Mouse (Mus musculus) left cerebral cortex, postnatal 10 days (tissue): Measurements from ENCODE around the gene Lhfp. TPM values are rescaled to one million over a fixed set of nuclear protein-coding genes. Genes with fewer than 3 reads are reported as not detected.

Experiments
- DNase-seq, 2 experiments: peaks; one replicate each; pipeline ENCODE4 v3.0.0; 2021 to 2022; ENCODE audit warnings: low spot score in 2 of 2, mixed read lengths in 1 of 2; ENCODE audit errors: extremely low spot score in 1 of 2
- intact Hi-C: fragments of 180-260 bp; cut with DNase I; formaldehyde crosslinking; loops from one replicate; pipeline ENCODE4 v1.15.1; 2025
- total RNA-seq, 2 experiments: library from RNA; stranded (reverse); gene quantifications; 2 replicates each; pipeline ENCODE4 v1.2.3; 2021

Lhfp gene
- total RNA-seq, 2 experiments from 2014 or later: 39.1 to 43.8 TPM

DNA sequence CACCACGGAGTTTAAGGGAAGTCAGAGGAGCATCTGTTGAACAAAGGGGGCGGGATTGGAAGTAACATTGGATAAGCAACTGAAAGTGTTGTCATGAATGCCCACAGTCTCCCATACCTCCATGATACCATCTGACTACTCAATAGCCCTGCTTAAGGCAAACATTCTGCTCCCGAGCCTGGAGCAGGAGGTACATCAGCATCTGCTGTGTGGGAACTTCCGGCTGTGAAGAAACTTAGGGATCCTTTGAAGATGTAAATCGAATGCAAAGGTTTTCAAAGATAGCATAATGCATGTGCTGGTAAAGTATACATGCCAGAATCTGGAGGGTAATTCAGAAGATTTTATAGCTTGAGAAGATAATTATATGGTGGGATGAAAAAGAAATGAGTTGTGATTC, 2.4 kb upstream of the Lhfp start:
- intact Hi-C loops: no loop called here
- DNase-seq: no peak

DNA sequence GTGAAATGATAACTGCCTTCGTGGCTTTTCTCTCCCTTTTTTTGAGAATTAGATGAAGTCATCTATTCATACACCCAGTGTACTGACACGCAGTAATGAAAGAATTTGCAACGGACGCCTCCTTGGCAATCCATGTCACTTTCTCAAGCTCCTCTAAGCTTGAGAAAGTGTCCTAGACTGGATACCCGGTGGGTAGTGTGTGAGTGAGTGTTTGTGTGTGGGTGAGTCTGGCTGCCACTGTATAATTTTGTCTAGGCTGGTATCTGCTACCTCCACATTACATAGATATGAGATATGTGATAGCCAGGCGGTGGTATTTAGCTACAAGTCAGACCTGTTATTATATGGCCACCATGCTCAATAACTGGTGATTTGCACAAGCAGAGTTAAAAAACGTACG, 1.6 kb upstream of the Lhfp start:
- intact Hi-C loops: loop anchor here (5.0 to 10.0 kb wide), 2 partner anchors 205 to 288 kb away; no protein-coding TSS in a partner anchor
- DNase-seq: no peak

DNA sequence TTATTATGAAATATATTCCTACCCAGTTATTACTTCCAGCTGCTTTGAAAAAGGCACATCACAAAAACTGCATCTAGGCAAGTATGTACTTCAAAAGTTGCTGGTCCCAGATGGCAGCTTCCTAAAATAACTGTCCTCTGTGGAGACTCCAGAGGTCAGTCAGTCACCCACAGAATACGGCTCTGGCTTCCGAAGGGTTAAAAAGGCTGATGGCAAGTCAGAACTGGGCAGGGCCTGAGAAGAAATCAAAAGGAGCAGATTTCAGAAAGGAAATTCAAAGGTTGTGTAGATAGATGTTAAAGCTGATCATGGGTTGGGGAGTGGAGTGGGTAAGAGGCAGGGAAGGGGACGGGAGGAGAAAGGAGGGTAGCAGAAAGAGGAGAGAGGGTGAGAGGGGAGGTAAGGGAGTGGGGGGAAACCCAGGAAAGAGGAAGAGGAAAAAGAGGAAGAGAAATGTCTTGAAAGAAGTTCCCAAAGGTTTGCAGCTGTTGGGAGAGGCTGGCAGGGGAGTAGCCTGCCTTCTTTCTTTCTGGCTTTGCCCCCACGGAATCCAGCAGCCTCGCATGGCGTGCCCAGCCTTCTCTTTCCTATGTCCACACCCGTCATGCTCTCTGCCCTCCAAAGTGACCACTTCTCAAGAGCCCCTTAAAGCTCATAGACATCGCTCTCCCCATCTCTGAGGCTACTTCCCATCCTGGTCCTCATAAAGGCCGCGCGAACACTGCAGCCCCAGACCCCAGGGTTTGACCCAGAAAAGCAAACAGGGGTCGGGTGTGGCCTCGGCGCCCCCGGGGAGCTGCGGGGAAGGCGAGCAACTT, 526 bp upstream of the Lhfp start:
- no peak for DNase-seq
- intact Hi-C loops: loop anchor here (5.0 to 10.0 kb wide), 2 partner anchors 204 to 286 kb away; no protein-coding TSS in a partner anchor

DNA sequence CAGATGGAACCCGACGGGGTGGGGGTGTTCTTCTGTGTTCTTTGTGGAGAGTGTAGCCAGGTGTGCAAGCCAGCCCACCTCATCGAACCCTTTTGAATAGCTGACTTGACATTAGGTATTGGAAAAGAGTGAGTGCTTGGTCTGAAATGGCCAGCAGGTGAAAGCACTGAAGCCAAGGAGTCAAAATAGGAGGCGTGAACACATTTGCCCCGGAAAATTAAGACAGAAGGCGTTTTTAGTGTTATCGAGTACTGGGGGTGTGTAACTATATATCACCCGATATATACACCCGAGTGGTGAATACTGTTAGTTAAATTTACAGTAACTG, 876 bp downstream of the Lhfp start:
- no peak for DNase-seq
- intact Hi-C loops: loop anchor here (5.0 to 10.0 kb wide), 2 partner anchors 203 to 285 kb away; no protein-coding TSS in a partner anchor

DNA sequence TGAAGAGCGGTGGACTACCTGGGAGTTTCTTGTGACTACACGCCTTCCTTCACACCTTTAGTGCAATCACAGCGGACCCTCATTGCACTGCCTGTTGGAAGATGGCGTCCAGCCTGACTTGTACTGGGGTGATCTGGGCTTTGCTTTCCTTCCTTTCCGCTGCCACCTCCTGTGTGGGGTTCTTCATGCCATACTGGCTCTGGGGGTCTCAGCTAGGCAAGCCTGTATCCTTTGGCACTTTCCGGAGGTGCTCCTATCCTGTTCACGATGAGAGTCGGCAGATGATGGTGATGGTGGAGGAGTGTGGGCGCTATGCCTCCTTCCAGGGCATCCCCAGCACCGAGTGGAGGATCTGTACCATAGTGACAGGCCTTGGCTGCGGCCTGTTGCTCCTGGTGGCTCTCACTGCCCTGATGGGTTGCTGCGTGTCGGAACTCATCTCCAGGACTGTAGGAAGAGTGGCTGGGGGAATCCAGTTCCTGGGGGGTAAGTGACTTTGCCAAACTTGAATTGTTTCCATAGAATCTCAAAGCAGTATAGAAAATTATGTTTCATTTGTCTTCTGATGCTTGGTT, 2.0 kb downstream of the Lhfp start:
- intact Hi-C loops: loop anchor here (5.0 to 10.0 kb wide), 2 partner anchors 202 to 284 kb away; no protein-coding TSS in a partner anchor
- no peak for DNase-seq

DNA sequence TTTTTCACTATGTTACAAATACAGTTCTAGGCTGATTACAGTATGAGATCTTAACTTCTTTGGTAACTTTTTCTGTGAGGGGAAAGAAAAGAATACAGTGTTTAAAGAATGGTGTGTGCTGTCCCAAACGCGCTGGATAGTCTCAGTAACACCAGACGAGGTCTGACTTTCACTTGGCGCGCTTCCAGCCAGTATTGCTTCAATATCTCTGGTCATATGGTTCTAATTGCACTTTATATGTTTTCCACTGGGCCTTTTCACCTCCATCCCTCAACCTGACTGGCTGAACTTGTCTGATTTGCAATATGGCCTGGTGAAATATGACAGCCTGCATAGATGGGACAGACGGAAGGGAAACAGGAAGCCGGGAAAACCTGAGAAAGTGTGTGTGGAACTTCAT, 2.9 kb downstream of the Lhfp start:
- intact Hi-C loops: loop anchor here (5.0 to 10.0 kb wide), 2 partner anchors 201 to 283 kb away; no protein-coding TSS in a partner anchor
- peak in 1 of 2 experiments; percentile 39 for DNase-seq

DNA sequence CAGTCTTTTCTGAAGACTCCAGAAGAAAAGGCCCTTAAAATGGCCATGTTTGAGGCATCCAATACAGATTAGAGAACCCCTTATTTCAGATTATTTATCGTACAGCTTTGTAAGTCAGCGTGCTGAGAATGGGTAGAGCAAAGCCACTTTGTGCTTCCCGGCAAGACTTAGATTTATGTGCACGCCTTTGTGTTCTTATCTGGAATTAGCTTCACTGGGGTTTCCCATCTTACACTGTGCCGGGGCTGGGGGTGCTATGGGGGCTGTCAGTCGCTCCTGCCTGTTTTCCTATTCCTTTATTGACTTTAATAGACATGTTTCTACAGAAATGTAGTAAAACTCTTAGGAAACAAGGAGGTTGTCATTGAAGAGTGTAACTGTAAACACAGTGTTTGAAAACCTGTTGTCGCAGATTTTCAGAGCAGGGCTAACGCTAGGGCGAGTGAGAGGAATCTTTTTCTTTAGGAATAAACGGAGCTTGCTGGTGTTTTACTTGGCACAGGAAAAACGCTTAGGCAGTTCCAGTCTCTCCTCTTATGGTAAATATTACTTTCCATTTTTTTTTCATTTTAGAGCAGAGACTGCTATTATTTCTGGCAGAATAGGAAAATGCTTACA, 3.5 kb downstream of the Lhfp start:
- DNase-seq: no peak
- intact Hi-C loops: loop anchor here (5.0 to 10.0 kb wide), 2 partner anchors 200 to 283 kb away; no protein-coding TSS in a partner anchor

DNA sequence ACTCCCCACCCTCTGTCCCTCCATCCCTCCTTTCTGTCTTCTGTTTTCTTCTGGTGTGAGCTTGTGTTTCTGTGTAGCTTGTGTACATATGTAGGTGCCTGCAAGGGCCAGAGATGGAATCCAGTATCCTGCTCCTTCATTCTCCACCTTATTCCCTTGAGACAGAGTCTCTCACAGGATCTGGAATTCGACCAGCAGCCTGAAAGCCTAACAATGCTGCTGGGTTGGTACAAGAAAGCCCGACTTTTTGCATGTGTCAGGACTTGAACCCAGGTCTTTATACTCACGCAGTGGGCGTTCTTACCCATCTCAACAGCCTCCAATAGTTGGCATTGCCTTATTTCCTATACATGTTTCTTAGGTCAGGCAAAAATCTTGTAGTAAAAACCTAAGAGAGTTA, 4.4 kb downstream of the Lhfp start:
- no peak for DNase-seq
- intact Hi-C loops: loop anchor here (10.0 kb wide), 1 partner anchor 199 kb away; no protein-coding TSS in a partner anchor

DNA sequence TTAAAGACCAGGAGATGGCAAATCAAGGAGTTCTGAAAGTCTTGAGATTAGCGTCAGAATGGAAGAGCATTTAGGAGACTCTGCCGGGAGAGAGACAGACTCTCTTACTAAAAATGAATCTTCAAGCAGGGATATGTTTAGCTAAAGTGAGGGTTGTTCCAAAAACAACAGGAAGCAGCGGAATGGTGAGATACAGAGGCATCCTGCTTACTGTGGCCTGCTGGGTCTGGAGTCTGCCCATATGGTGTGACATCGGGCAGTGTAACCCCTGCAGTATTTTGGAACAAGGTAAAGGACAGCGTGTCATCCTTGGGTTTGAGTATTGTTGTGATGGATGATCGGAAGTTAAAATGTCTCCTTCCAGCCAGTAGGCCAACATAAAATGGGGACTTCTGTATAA, 5.0 kb downstream of the Lhfp start:
- intact Hi-C loops: loop anchor here (10.0 kb wide), 1 partner anchor 198 kb away; no protein-coding TSS in a partner anchor
- DNase-seq: no peak

DNA sequence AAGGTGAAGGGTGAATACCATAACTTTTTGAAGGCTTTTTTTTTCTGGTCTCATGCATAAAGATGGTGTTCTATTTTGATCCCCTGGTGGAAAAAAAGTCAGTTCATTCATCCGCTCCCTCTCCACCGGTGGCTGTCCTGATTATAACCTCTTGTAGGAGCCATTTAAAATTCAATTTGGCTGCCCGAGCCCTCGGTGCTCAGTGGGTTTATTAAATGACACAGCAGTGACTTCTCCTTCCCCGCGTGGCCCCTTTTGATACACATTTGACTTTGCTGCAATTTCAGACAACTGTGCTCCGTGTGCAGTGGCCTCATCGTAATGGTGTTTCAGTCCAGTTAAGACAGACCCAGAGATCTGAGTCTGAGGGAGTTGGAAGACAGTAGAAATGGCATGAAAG, 11.1 kb downstream of the Lhfp start:
- intact Hi-C loops: no loop called here
- no peak for DNase-seq

DNA sequence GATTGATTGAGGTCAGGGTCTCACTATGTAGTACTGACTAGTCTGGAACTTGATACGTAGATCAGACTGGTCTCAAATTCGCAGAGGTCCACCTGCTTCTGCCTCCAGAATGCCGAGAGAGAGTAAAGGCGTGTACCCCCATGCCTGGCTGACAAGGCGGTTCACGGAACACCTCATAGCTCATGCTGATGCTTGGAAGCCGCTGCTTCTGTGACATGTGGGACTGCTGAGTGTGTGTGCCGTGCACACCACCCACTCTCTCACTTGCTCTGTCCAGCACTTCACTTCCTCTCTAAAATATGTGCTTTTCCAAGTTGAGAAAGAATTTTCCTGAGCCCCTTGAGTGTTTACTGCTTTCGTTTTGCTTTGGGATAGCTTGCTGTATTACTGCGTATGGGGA, 15.1 kb downstream of the Lhfp start:
- DNase-seq: no peak
- intact Hi-C loops: no loop called here

DNA sequence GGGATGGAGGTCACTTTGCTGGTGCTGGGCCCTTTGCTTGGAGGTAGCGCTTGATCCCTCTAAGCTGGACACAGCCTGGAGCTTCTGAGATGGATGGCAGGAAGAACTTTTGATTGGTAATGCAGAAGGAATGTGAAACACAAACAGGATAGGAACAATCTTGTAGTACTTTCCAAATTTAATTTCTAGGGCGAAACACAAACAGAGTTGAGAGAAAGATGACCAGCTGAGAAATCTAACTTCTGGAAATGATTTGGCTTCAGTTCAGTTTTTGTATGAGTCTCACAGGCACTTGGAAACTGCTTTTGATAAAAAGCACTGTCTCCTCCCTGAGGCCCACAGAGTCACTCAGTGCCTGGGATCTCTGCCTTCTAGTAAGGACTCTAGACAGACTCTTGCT, 18.6 kb downstream of the Lhfp start:
- intact Hi-C loops: no loop called here
- no peak for DNase-seq

DNA sequence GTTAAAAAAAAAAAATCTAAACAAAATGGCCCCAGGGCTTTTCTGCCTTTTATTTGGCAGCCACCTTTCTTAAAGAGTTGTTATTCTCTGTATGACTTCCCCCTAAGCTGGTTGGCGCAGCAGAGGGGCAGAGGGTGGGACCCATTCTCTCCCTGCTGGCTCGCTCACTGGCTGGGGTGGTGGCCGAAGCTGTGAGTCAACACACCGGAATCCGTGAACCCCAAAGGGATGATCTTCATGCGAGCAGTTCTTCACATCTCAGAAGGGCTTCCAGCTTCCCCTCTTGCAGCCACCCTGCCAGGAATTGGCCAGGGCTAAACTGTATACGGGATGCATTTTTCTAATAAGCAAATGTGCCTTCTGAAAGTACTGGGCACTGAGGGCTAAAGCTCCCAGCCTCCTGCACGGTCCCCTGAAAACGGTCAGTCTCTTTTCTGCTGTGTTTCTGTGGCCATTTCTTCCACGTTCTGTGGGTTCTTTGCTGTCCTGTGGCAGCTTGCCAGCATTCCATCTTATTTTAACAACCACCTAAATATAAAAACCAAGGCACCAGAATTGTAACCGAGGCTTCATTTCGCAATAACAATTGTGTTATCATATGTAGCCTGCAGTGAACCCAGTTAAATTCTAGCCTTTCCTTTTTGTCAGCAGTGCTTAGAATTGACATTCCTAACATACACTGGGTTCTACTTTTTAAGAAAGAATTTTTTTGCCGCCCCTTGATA, 22.3 kb downstream of the Lhfp start:
- intact Hi-C loops: no loop called here
- no peak for DNase-seq

DNA sequence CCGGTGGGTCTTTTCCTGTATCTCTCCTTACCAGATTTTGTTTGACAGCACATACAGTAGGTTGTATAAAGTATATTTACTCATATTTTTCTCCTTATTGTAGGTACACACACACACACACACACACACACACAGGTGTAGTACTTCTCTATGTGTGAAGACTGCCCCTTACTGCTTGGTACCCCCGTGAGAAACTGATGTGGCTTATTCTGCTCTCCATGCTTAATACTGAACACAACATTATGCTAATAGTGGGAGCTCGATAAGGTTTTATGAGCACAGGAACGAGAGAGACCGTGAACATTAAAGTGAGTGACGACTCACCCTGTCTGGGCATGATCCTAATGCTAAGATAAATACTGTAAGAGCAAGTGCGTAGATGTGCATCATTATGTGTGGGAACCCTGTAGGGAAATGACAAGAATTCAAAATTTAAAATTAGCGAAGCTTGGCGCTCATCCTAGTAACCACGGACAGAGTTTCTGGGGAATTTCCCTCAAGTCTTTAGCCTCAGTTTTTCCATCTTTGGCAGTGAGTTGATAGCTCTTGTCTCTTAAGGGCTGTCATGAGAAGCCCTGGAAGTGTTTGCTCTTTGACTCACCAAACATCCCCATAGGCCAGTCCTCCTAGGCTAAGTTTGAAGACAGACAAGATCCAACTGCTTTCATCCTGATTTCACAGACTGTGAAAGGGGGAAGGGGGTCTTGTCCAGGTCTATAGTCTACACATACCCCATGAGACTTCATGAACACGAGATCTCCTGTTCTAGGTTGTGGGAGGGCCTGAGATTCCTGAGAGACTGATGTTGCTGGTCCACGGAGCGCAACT, 24.2 kb downstream of the Lhfp start:
- intact Hi-C loops: no loop called here
- no peak for DNase-seq

DNA sequence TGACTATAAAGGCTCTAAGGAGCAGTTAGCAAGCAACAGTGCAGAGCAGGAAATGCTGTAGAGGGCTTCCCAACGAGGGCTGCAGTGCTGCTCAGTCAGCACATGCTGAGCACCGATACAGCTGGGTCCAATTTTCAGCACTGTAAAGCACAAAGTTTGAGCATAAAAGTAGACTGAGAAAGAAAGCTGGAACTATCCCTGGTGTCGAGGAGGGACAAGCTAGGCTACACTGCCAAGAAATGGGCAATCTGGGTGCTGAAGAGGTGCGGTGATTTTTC, 24.7 kb downstream of the Lhfp start:
- DNase-seq: no peak

DNA sequence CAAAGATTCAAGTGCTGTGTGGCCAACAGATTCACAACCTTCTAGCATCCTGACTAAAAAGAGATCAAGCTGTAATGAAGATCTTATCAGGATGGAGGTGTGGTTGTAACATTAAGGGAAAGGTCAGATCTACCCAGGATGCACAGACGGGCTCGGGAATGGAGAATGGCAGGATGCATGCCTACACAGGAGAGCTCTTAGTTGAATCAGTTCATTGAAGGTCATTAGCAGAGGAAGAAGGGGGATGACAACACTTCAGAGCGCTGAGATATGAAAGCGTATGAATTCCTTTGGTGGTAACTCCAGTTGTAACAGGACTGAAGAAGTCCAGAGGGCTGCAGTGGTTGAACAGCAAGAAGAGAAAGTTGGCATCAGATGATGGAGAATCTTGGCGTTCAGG, 27.1 kb downstream of the Lhfp start:
- DNase-seq: no peak
- intact Hi-C loops: no loop called here

More for the DNA sequence above, 24.7 kb downstream of the Lhfp start:
- intact Hi-C loops: no loop called here

DNA sequence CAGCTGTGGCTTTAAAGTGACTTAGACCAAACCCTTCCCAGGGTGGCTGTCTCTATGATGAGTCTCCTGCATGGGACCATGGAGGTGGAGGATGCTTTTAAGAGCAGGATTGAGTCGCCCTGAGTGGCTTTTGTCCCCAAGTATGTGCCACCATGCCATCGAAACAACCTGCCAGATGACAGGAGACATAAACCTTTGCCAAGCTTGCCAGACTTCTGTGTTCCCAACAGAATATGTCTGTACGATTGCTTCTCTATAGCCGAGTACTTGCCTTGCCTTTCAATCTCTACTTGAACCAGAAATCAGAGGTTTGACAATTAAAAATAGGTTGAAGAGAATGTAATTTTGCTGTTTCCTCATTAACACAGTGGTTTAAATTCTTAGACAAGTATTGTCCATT, 32.9 kb downstream of the Lhfp start:
- intact Hi-C loops: no loop called here

DNA sequence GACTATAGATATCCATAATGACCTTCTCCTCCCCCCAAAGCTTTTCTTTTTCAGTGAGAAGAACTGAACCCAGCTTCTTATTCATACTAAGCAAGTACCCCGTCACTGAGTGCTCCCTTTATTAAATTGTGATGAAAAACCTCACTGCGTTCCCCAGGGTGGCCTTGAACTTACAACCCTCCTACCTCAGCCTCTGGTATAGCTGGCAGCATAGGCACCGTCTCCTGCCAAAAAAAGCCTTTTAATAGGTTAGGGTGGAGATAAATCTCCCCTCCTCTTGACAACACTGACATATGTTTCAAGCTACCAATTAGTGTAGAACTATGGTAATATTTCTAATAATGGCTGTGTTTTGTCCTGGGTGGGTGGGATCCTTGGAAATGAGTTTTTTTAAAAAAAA, 33.4 kb downstream of the Lhfp start:
- DNase-seq: no peak
- intact Hi-C loops: no loop called here

More for the DNA sequence above, 32.9 kb downstream of the Lhfp start:
- DNase-seq: no peak

DNA sequence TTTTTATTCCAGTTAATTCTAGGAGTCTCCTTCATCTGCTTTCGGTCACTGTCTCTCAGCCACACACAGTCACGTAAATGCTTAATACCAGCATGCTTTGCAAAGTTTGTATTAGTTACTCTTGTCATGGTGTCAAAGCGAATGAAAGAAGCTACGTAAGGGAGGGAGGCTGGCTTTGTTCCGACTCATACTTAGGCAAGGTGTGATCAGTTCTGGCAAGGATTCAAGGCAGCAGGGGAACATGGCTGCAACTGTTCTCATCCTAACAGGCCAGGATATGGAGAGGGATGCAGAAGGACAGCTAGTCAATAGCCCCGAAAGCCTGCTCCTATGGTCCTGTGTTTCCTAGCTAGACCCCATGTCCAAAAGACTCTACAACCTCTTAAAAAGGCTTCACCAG, 39.0 kb downstream of the Lhfp start:
- intact Hi-C loops: no loop called here
- no peak for DNase-seq
